Mouse (Mus musculus) kidney, postnatal 25 days (tissue): Measurements from ENCODE around the gene Vgll1.

Source experiments
- DNase-seq, 2 experiments: peaks; one replicate each; pipeline ENCODE4 v3.0.0; 2021; ENCODE audit warnings: mixed read lengths in 2 of 2

The Vgll1 gene

DNA sequence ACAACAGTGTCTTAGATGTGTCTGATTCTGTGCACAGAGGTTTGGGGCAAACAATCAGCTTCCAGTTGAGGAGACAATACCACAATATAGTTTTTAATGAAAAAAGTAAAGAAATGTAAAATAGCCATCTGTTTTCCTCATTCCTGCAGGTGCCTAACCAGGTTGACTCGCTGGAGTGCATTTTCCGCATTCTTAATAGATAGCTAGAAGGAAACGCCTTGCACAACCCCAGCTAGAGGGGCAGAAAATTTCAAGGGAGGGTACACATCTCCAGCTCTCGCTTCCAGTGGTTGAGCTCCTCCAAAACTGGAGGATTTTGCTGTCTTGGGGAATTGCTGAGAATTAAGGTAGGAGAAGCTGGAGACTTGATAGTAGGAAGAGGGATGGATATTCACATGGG is at the start of gene Vgll1:
TSS of gene Vgll1 (plus strand) at position 301 of the 400 bp plus-strand sequence.
- DNase-seq: no peak

DNA sequence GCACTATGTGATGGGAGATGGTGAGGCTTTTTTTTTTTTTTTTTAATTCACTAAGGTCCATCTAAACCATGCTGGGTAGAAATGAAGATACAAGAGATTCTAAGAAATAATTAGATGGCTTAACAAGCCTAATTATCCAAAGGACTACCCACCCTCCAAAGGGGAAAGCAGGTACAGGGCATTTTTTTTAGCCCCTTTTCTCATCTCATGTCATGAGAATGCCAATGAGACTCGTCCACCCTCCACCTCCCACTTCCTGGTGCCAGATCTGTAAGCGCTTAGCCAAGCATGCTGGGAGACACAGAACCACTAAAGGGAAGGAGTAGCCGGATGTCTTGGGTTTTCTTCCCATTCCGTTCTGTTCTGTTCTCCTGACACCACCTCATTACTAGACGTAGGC is 45.1 kb upstream of the Vgll1 start, which contains the start of gene Brs3:
TSS of gene Brs3 (plus strand) at position 301 of the 400 bp plus-strand sequence.
- no peak for DNase-seq

DNA sequence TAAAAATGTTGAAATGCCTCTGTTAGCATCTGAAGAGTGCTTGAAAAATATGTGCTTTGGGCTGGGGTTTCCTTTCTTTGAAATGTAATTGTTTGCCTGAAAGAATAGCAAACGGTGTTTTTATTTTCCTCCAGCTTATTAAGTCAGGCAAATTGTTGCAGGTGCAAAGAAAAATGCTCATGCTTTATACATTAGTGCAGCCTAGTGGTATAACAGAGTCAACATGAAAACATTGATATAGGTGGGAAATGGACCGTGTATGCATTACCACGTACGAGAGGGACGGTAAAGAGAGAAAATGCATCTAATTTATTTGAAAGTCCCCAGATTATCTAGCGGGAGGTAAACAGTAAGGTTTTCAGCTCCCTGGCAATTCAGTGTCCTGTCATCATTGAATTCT is 44.0 kb upstream of the Vgll1 start:
- DNase-seq: no peak

DNA sequence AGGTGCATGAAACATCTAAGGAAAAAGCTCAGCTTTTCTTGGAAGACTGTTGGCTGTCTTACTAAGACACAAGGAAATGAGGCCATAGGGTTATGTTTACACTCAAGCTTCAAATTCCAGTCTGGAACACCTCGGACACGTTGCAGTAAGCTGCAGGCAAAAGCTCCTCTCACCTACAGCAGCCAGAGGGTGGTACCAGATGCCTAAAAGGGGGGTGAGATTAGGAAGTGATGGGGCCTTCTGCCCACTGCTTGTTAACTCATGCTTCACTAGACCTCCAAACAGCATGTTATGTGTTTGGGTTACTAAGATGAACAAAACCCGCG is 35.1 kb upstream of the Vgll1 start:
- DNase-seq: no peak

DNA sequence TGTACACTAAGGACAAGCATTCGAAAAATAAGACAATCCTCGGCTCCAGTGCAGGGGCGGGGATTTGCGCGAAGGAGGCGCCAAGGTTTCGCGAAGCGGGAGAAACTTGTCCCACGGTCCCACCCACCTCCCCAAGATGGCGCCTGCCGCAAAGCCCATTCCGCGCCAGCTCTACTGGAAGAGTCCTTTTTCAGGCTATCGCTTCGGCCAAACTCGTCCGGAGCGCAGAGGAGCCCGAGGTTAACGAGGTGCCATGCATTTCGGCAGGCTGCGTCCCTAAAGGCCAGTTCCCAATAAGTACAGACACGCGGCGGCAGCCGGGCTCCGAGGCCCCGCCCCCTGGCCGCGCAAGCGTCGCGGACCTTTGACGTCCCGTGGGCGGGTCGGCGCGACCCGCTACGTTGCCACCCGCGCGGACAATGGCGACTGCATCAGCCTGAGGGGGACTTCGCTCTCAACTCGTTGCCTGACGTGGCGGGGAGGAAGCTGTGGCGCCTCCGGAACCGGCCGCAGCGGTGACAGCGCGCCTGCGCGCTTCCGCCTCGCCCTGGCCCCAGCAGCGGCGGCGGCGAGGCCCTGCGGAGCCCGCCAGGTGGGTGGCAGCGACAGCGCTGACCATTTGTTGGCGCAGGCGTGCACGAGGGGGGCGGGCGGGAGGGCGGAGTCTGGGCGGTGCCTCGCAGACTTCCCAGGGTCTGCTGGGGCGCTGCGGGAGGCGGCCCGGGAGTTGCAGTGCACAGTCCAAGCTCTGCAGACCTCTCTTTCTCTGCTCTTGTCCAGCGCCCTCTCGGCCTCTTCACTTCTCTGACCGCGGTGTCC is 34.5 kb upstream of the Vgll1 start, which contains the start of gene Htatsf1:
TSS of gene Htatsf1 (plus strand) at position 410 of the 819 bp plus-strand sequence.
- DNase-seq: peak; percentile 79 to 88

DNA sequence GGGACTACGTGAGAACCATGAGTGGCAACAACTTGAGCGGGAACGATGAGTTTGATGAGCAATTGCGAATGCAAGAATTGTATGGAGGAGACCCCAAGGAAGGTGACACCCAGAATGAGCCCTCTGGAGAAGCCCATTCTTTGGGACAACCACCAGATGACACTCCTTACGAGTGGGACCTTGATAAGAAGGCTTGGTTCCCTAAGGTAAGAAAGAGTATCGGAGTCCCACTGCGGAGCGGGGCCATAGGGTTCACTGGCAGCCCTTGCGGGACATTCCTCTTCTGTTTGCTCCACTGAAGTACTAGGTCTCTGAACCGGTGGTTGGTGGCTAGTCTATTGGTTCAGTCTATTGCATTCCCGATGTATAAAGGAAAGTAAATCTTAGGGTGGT is 33.9 kb upstream of the Vgll1 start:
- DNase-seq: no peak

DNA sequence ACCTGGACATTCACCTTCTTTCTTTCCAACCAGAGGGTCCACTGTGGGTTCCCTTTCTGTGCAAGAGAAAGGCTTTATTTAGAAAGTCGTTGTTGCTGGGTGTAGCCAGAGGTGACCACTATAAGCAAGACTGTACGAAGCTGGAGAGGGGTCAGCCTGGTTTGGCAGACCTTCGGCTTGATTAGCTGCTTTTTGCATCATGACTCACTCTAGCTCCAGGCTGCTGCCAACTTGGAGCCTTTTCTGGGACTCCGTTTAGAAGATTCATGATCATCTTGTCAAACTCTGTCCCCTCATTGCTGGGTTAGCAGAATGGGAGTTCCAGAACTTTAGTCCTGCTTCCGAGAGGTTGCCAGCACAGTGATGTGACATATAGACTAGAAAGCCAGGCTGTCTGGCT is 6.4 kb upstream of the Vgll1 start:
- DNase-seq: no peak

DNA sequence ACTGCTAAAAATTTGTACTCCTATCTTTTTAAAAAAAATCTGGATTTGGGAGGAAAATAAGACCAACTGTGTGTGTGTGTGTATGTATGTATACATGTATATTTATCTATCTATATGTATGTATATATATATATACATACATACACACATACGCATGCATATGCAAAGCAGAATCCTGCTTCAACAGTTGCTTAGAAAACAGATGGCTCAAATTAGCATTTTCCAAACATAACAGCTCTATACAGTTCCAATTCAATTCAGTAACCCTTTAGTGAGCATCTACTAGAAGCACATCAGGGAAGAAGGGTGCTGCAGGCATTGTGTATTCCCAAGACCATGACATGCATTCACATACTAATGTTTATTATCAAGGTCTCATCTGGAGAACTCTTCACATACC is 15.5 kb downstream of the Vgll1 start:
- no peak for DNase-seq

DNA sequence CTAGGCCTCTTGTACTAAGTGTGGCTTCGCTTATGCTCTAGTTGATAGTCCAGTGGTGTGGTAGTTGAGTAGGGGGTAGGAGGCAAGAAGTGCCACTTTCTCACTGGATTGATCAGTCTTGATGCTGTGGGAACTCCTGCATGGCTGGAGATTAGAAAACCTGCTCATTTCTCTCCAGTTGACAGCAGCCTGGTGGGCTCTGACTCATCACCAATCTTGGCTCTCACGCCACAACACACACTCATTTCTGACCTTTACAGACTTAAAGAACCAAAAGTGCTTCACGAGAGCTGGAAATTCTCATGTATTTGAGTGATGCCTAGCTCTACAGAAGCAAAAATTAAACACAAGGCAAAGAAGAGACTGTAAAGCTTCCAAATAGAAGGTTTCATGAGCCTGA is 19.1 kb downstream of the Vgll1 start:
- no peak for DNase-seq

DNA sequence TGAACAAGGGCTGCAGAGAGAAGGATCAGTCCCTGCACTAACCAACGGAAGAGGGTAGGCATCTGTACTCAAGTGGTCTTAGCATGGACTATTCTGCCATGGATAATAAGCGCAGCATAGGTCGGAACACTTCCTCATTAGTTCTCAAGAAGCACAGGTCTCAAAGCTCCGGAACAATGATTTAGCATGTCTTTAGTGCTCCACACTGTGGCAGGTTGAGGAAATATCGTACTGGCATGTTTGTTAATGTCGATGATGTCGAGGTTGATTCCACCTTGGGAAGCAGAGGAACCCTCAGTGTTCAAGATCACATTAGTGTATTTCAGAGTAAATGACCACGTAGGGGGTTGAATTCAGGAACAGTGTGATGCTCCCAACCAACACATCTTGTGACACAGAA is 30.2 kb downstream of the Vgll1 start:
- DNase-seq: no peak

DNA sequence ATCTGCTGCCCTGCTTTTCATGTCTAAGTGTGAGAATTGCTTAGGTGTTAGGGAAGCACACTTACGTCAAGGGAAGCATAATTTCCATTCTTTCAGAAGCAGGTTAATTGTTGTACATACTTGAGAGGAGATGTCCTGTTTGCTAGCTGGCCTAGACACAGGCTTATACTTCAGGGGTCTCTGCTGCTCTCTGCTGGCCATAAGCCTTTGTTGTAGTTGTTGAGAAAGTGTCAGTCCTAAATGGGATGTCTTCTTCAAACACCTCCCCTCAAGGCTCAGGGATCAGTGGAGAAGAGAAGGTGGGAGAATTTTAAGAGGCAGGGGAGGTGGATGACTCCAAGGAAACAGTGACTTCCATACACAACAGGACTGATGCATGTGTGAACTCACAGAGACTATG is 32.9 kb downstream of the Vgll1 start:
- peak in 1 of 2 experiments; percentile 1 for DNase-seq

DNA sequence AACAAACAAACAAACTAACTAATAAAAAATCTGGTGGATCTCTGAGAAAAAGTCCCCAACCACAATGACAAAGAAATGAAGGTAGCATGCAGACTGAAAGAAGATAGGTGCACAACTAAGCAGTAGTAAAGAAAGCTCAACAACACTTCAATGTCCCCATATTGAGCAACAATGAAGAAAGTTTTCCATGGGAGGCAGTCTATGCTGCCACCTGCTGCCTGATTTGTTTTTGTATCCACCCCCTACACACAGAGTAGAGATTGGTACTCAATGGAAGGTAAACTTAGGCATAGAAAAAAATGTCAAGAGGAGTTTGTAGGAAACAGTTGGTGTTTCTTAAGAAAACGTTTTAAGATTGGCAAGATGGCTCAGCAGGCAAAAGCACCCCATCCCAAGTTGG is 42.7 kb downstream of the Vgll1 start:
- DNase-seq: peak in 1 of 2 experiments; percentile 2

DNA sequence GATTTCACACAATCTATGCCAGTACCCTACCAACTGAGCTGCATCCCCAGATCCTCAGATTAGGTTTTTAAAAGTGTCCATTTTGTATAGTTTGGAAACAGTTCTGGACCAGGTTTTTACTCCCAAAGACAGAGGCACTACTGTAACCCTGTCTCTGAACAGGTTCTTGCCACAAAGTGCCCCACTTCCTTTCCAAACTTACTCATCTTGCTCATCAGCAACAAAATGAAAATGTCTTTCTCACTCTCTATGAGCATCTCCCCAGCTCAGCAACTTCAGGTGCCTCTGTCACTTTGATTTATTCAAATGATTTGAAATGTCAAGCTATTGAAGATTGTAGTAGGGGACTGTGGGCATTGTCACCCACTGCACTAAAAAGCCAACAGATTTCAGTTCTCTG is 49.7 kb downstream of the Vgll1 start:
- DNase-seq: no peak

DNA sequence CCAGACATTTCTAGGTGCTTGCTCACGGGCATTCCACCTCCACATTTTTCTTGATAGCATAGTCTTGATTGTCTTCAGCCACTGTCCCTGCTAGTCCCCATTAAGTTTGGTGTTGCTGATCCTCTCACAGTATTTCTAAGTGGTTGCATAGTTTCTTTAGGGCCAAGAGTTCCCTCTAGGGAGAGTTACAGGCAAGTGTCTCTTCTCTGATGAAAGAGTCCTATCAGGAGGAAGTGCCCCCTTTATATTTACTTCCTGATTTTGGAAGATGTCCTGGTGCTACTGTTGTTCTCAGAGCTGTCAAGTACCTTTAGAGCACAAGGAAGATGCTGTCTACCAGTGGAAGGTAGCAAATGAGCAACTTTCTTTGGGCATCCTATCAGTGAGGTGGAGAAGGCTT is 65.6 kb downstream of the Vgll1 start:
- no peak for DNase-seq
